Mouse (Mus musculus): Measurements from ENCODE around the gene Hypm.

DNA sequence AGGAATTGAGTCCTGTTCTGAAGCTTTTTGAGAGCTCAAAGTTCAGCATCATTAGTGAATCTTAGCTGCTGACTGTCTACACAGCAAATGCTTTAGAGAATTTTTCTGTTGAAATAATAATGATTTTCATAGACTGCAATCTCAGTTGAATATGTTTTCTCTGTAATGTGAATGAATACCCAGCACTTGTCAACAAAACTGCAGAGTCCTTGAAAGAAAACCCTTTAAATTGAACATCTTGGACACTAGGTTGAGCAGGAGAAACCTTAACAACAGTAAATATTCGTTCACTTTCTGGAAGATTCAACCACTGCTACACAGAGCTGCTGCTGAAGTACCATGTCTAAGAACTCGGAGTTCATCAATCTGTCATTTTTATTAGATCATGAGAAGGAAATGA lies 38.6 kb downstream of the Hypm start, which contains the start of gene Sytl5:
- TF ChIP-seq POLR2A (IDR thresholded peaks at IDR 0.05; ENCODE audit: low read depth, low read length): no peak
- no peak for TF ChIP-seq CTCF (IDR thresholded peaks at IDR 0.05; ENCODE audit: extremely low read depth, insufficient read length, insufficient replicate concordance, low read depth, low read length)

Data from small intestine, adult 2 months (tissue).